Mouse (Mus musculus): ENCODE results near the gene Olfr1373.

- no peak for TF ChIP-seq CTCF (conservative IDR thresholded peaks at IDR 0.05; ENCODE audit: low read length)
- no peak for TF ChIP-seq NANOG (IDR thresholded peaks at IDR 0.05; ENCODE audit: borderline replicate concordance, low read length)
Measured at GRCm38 (mm10) chr11:52106037-52106436, 39.3 kb downstream of the Olfr1373 start.

All from E14TG2a.4 (cell line).